Mouse (Mus musculus) adrenal gland, postnatal 4 days (tissue): ENCODE results near the gene Mup12. TPM values are rescaled to one million over a fixed set of nuclear protein-coding genes. Genes with fewer than 3 reads are reported as not detected.
"Not testable (repeated sequence)": the region's sequence is repeated elsewhere in the genome, so short reads cannot be mapped to it uniquely, and the experiment has no call there.

ENCODE experiments used
- DNase-seq, 2 experiments: peaks; one replicate each; pipeline ENCODE4 v3.0.0; 2021 to 2022; ENCODE audit warnings: low spot score in 2 of 2, mixed read lengths in 2 of 2
- long read RNA-seq, 2 experiments: library from polyadenylated mRNA; stranded (forward); transcript quantifications; one replicate each; pipeline ENCODE4 v2.0.0; 2021
- total RNA-seq, 2 experiments: library from RNA; stranded (reverse); gene quantifications; 2 replicates each; pipeline ENCODE4 v1.2.3; 2021

Gene Mup12
- total RNA-seq, result not detected
- long read RNA-seq, experiment 1, result 0 reads
- long read RNA-seq, experiment 2, result 0 reads

GRCm38 (mm10) chr4:60741226-60741625, at the start of gene Mup12:
TSS of gene Mup12 (minus strand) at chr4:60741326.
- DNase-seq, result not testable (repeated sequence)

Other genes with a start within 250 kb of the Mup12 start
- gene Mup1, start 239.4 kb downstream of the Mup12 start, total RNA-seq, result not detected
- not detected for gene Mup10, start 159.1 kb downstream of the Mup12 start, total RNA-seq
- gene Mup11, start 78.9 kb downstream of the Mup12 start, total RNA-seq, result not detected
- not detected for gene Mup22, start 80.1 kb upstream of the Mup12 start, total RNA-seq